Mouse (Mus musculus) forebrain, embryonic 11.5 days (tissue): ENCODE measurements around the gene Ccdc88c. TPM values are rescaled to one million over a fixed set of nuclear protein-coding genes. Genes with fewer than 3 reads are reported as not detected.
A peak's percentile ranks its signal among the peaks of the same experiment; 100 is the strongest.

Experiments
- ATAC-seq: fragments of 200-750 bp; cut with Nextera tagmentation; replicated peaks from 2 replicates; pipeline ENCODE4 v1.8.0; 2017; ENCODE audit warnings: moderate TSS enrichment; ENCODE audit not compliant: low FRiP score
- DNase-seq: peaks from one replicate; pipeline ENCODE4 v3.0.0-alpha.2; 2017; ENCODE audit warnings: low spot score
- H3K27ac ChIP-seq: fragments of 300-500 bp; sonication (generic); 2 replicates; pipeline ENCODE4 v1.5.1; 2014; ENCODE audit warnings: low read depth, low read length
- H3K27me3 ChIP-seq: fragments of 300-500 bp; sonication (generic); 2 replicates; pipeline ENCODE4 v1.6.1; 2014; ENCODE audit warnings: mild to moderate bottlenecking, low read length, mixed read lengths; ENCODE audit not compliant: control insufficient read depth, insufficient read depth
- H3K36me3 ChIP-seq: fragments of 300-500 bp; sonication (generic); 2 replicates; pipeline ENCODE4 v1.6.1; 2014; ENCODE audit warnings: mild to moderate bottlenecking, low read length, moderate library complexity, mixed read lengths; ENCODE audit not compliant: control insufficient read depth, insufficient read depth
- H3K4me1 ChIP-seq: fragments of 300-500 bp; sonication (generic); replicated peaks from 2 replicates; pipeline ENCODE4 v1.6.1; 2014; ENCODE audit warnings: low read length, mixed read lengths; ENCODE audit not compliant: control insufficient read depth, insufficient read depth
- H3K4me2 ChIP-seq: fragments of 300-500 bp; sonication (generic); 2 replicates; pipeline ENCODE4 v1.6.1; 2014; ENCODE audit warnings: low read depth, mild to moderate bottlenecking, low read length, moderate library complexity, mixed read lengths; ENCODE audit not compliant: severe bottlenecking
- H3K4me3 ChIP-seq: fragments of 300-500 bp; sonication (generic); 2 replicates; pipeline ENCODE4 v1.5.1; 2014; ENCODE audit warnings: low read depth, low read length
- H3K9ac ChIP-seq: fragments of 300-500 bp; sonication (generic); 2 replicates; pipeline ENCODE4 v1.6.1; 2014; ENCODE audit warnings: low read length
- H3K9me3 ChIP-seq: fragments of 300-500 bp; sonication (generic); 2 replicates; pipeline ENCODE4 v1.6.1; 2016; ENCODE audit warnings: low read length, mixed read lengths; ENCODE audit not compliant: control insufficient read depth
- WGBS: fragments of 180-500 bp; shearing (Covaris S2); extraction: QIAGEN DNeasy Blood & Tissue Kit; methylation state at CpG from one replicate; pipeline ENCODE4 v1.1.7; 2014; 5-methylcytosine and 5-hydroxymethylcytosine counted together
- polyA plus RNA-seq: library from polyadenylated mRNA; unstranded; fragments of >200 nt; fragmentation: Nextera tagmentation; extraction: Ambion mirVana; gene quantifications from 2 replicates; pipeline ENCODE4 v1.2.1, GENCODE M21; 2014

The Ccdc88c gene
- polyA plus RNA-seq, 1 experiment from 2014 or later, result 27.7 TPM

DNA sequence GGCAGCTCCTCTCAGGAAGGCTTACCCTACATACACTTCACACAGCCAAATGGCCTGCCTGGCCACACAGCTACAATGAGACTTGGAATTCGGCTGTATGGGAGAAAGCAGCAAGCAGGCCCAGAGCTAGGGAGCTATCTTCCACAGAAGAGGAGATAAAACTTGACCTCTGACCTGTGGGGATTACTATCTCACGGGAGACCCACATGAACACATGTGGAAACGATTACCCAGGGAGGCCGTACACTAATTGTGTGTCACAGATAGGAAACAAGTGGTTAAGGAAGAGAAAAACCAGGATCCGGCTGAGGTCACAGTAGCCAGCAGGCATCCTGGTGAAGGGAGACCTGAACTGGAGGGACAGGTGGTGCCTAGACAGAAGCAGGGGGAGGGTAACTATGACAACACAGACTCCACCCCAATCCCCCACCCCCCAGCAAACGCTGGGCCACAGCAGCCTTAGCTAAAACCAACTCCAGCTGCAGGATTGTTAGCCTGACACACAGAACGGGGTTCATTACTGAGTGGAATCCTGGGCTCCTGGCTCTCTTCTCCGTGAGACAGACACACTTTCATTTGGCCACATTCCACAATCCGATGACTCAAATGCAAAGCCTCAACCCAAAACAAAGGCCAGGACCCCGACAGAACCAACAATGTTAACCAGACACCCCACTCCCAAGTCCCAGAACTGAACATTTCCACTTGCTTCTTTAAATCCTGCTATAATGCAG is 30.9 kb downstream of the Ccdc88c start:
- DNase-seq (no peak), ATAC-seq (peak; percentile 6; the same call in 1 of the 2 replicates)
- H3K9me3 ChIP-seq, result no peaks in the 10 kb centered on the region
- no peaks in the 10 kb centered on the region for H3K27me3 ChIP-seq
- no peak overlapping the region for H3K4me3 ChIP-seq
- no peak overlapping the region for H3K4me2 ChIP-seq
- H3K9ac ChIP-seq, result no peak overlapping the region; the same call in 1 of the 2 replicates
- no peaks in the 10 kb centered on the region; the same call in 1 of the 2 replicates for H3K36me3 ChIP-seq
- H3K27ac ChIP-seq, result no peak overlapping the region; the same call in 1 of the 2 replicates
- peaks cover 24% of the 10 kb centered on the region for H3K4me1 ChIP-seq
- 15% methylated on average over 10 of the region's 10 CpGs for WGBS

DNA sequence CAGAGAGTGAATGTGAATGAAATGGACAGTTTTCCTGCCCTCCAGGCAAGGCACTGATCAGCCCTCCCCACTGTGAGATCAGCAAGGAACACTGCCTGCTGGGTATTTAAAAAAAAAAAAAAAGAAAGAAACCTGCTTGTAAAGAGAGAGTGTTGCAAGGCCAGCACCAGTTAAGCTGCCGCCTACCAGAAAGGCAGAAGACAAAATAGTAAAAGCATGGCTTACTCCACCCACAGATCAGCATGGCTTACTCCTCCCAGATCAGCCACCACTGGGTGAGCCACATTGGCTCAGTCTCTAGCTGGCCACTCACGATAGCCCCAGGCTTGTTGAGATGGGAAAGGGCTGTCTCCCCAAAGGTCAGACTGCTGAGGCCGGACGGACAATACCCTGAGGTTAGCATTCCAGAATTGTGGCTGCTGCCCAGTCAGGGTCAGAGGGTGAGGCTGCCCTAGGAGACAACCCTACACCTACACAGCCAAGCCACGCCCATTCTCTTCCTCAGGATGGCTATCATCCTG is 32.4 kb downstream of the Ccdc88c start:
- ATAC-seq (peak; percentile 28; the same call in 1 of the 2 replicates), DNase-seq (no peak)
- H3K4me2 ChIP-seq, result no peak overlapping the region
- H3K27me3 ChIP-seq, result no peaks in the 10 kb centered on the region
- peak overlapping the region; percentile 53 for H3K27ac ChIP-seq
- WGBS, result 7% methylated on average over 5 of the region's 5 CpGs
- H3K36me3 ChIP-seq, result no peaks in the 10 kb centered on the region; the same call in 1 of the 2 replicates
- peaks cover 28% of the 10 kb centered on the region for H3K4me1 ChIP-seq
- H3K9me3 ChIP-seq, result no peaks in the 10 kb centered on the region
- H3K4me3 ChIP-seq, result no peak overlapping the region
- H3K9ac ChIP-seq, result peak overlapping the region; percentile 14; the same call in 1 of the 2 replicates

DNA sequence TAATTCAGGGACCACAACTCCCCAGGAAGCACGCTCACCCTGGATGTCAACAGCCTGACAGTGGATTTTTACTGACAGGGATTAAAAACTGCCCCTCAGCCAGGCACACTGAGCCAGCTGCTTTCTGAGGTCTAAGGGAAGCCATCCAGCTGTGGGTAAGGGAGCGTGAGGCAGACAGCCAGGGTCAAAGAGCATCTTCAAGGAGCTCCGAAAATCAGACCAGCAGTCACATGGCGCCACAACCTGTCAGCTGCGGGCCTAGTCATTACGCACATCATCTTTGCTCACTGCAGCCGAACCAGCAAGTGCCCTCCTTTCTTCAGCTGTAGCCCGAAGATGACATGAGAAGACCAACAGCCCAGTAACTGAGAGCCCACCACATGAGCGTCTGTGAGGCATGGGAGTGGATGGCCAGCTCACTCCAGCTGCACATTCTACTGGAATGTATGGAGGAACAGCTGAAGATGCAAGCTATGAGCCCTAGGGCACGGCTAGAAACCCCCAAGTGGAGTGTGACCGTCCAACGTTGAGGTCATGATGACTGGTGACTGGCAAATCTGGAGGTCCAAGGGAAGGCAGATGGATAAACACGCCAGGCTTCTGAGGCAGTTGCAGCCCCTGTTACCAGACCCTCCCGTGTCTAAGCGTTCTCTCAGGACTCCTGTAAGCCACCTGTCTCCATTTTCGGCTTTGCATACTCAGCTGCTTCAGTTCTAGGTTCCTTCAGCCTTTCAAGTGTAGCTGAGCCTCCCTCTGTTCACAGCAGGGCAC is 33.1 kb downstream of the Ccdc88c start:
- peak overlapping the region; percentile 53 for H3K27ac ChIP-seq
- no peaks in the 10 kb centered on the region; the same call in 1 of the 2 replicates for H3K36me3 ChIP-seq
- no peak for DNase-seq
- peak overlapping the region; percentile 14; the same call in 1 of the 2 replicates for H3K9ac ChIP-seq
- H3K27me3 ChIP-seq, result no peaks in the 10 kb centered on the region
- H3K4me1 ChIP-seq, result peaks cover 28% of the 10 kb centered on the region
- no peak overlapping the region for H3K4me2 ChIP-seq
- H3K4me3 ChIP-seq, result no peak overlapping the region
- 0 out of 2 replicates have a peak, but pooled peaks have one; percentile 19 for ATAC-seq
- 32% methylated on average over 16 of the region's 16 CpGs for WGBS
- H3K9me3 ChIP-seq, result no peaks in the 10 kb centered on the region

DNA sequence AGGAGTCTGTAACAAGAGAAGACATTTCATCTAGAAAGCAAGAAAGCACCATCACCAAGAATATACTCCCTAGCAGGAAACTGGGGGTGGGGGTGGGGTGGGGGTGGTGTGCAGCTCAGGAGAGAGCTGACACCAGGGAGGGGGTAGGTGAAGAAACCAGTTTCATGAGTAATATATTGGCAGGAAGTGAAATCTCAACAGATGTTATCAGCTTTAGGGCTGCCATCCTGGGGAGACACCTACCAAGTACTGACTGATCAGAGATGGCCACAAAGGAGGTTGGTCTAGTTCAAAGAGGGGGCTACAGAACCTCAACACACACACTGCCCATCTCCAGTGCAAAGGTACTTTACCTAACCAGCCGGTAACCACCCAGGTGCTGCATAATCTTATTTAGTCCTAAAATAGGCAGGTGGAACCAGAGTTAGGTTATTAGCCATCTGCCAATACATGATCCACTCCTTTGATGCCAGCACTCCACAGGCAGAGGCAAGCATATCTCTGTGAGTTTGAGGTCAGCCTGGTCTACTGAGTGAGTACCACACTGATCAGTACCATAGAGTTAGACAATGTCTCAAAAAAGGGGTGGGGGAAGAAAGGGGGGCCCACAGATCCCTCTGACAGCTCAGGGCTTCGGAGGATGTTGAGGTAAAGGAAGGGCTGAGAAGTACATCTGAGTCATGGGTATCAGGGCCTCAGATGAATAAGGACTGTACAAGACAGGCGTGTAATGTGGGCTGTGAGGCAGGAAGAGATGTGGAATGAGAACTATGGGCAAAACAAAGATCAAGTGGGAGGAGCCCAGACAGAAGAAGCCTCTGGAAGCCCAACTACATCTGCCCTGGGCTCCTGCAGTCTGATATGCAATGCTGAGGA is 34.5 kb downstream of the Ccdc88c start:
- ATAC-seq, result no peak
- DNase-seq, result no peak
- Histone ChIP-seq H3K9me3 (no peaks in the 10 kb centered on the region), H3K4me3 (no peak overlapping the region), H3K4me2 (no peak overlapping the region), H3K36me3 (no peaks in the 10 kb centered on the region), H3K27me3 (no peaks in the 10 kb centered on the region), H3K27ac (no peak overlapping the region), H3K4me1 (peaks cover 33% of the 10 kb centered on the region), H3K9ac (no peak overlapping the region)
- WGBS, result 87% methylated on average over 3 of the region's 3 CpGs

DNA sequence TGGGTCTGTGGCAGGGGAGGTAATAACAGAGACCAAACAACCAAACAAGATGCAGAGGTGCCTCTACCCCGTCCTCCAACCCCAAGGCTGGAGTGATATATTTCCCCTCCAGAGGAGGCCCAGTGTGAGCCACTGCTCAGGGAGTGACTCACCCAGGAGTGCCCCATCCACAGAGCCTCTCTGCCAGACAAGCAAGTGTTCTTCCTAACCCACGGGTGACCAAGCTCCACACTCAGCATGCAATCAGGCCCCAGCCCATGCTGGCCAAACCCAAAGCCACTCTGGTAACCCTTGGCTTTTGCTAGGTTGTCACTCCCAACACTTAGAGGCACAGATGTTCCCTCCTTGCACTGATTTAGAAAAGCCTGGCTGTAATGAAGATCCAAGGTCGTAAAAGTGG is 35.7 kb downstream of the Ccdc88c start:
- H3K4me2 ChIP-seq, result no peak overlapping the region
- H3K36me3 ChIP-seq, result no peaks in the 10 kb centered on the region
- no peak for ATAC-seq
- no peak for DNase-seq
- H3K4me3 ChIP-seq, result no peak overlapping the region
- WGBS, result 79% methylated on average over 3 of the region's 3 CpGs
- H3K4me1 ChIP-seq, result peaks cover 35% of the 10 kb centered on the region
- no peak overlapping the region for H3K27ac ChIP-seq
- no peaks in the 10 kb centered on the region for H3K9me3 ChIP-seq
- no peaks in the 10 kb centered on the region for H3K27me3 ChIP-seq
- no peak overlapping the region for H3K9ac ChIP-seq

DNA sequence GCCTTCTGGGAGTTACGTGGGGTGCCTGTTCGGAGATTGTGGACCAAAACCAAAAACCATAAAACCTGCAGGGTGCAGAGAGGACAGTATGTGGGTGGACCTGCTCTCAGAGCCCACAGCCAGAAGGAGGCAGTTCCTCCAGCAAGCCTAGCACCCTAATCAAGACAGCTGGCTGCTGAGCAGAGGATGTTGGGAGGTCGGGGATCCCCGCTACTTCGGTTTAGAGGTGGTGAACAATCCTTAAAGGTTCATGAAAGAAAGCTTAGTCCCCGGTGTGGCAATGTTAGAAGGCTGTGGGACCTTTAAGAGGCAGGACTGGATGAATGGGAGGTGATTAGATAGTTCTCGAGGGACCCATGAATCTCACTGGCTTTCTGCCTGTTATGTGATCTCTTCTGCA is 36.4 kb downstream of the Ccdc88c start:
- Histone ChIP-seq H3K36me3 (no peaks in the 10 kb centered on the region), H3K4me2 (no peak overlapping the region), H3K4me1 (peaks cover 33% of the 10 kb centered on the region), H3K27ac (0 out of 2 replicates have a peak overlapping the region, but pooled peaks have one; percentile 12), H3K4me3 (no peak overlapping the region), H3K9ac (no peak overlapping the region), H3K27me3 (no peaks in the 10 kb centered on the region), H3K9me3 (no peaks in the 10 kb centered on the region)
- ATAC-seq (no peak), DNase-seq (no peak)
- 90% methylated on average over 7 of the region's 7 CpGs for WGBS

DNA sequence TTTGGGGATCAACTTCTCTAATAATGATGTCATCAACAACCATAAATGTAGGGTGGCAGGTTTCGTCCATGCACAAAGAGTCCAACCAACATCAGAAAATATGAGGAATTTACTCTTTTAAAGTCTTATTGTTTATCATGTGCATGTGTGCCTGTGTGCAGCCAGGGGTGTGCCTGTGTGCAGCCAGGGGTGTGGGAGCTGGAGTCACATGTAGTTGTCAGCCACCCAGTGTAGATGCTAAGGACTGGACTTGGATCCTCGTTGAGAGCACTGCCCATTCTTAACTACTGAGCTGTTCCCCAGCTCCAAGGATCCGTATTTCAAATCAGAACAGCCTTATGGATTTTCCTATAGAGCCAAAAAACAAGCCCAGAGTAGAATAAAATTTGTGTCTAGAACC is 37.7 kb downstream of the Ccdc88c start:
- H3K27me3 ChIP-seq, result no peaks in the 10 kb centered on the region
- no peak overlapping the region for H3K4me2 ChIP-seq
- 83% methylated on average over 3 of the region's 3 CpGs for WGBS
- H3K4me3 ChIP-seq, result no peak overlapping the region
- peak overlapping the region; percentile 72 for H3K27ac ChIP-seq
- peaks cover 26% of the 10 kb centered on the region for H3K4me1 ChIP-seq
- no peaks in the 10 kb centered on the region for H3K36me3 ChIP-seq
- DNase-seq (no peak), ATAC-seq (no peak)
- H3K9ac ChIP-seq, result no peak overlapping the region
- H3K9me3 ChIP-seq, result no peaks in the 10 kb centered on the region

DNA sequence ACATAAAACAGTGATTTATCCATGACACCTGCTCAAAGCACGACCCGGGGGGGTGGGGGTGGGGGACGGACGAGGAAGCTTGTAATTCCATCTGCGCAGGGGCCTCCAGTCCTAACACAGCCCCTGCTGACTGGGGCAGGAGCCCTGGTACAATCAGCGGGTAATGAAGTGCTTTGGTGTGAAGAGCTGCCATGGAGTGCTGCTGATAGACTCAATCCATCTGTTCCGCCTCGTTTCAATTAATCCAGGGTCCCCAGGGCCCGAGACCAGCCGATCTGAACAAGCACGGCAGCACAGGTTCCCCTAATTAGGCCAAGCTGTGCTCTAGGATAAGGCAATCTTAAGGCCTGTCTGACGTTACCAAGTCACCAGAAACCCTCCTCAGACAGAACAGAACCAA is 38.6 kb downstream of the Ccdc88c start:
- H3K4me2 ChIP-seq, result 0 out of 2 replicates have a peak overlapping the region, but pooled peaks have one; percentile 18
- no peak overlapping the region for H3K4me3 ChIP-seq
- no peaks in the 10 kb centered on the region for H3K9me3 ChIP-seq
- peaks cover 17% of the 10 kb centered on the region for H3K4me1 ChIP-seq
- no peak overlapping the region for H3K9ac ChIP-seq
- H3K36me3 ChIP-seq, result no peaks in the 10 kb centered on the region
- 10% methylated on average over 12 of the region's 12 CpGs for WGBS
- peak; percentile 70 for DNase-seq
- peak overlapping the region; percentile 72 for H3K27ac ChIP-seq
- H3K27me3 ChIP-seq, result no peaks in the 10 kb centered on the region
- ATAC-seq, result peak; percentile 76
